Mouse (Mus musculus) ovary, postnatal 10 days (tissue): ENCODE results near the gene Ptprb.

Source experiments
- DNase-seq: peaks from one replicate; pipeline ENCODE4 v3.0.0; 2022; ENCODE audit warnings: low spot score

Ptprb gene

GRCm38 (mm10) chr10:116422551-116422950, 147.2 kb downstream of the Ptprb start:
- DNase-seq, result no peak

- DNase-seq, result no peak
These were observed 149.6 kb downstream of the Ptprb start for GRCm38 (mm10) chr10:116424921-116425320.

GRCm38 (mm10) chr10:116426176-116426575, 150.9 kb downstream of the Ptprb start:
- DNase-seq, result no peak

- no peak for DNase-seq
These were observed 152.9 kb downstream of the Ptprb start for GRCm38 (mm10) chr10:116428026-116428780.

- DNase-seq, result no peak
These were observed 157.1 kb downstream of the Ptprb start for GRCm38 (mm10) chr10:116432421-116432820.

GRCm38 (mm10) chr10:116435455-116435854, 160.1 kb downstream of the Ptprb start:
- no peak for DNase-seq
